Mouse (Mus musculus): ENCODE measurements at regions not wholly inside any gene's neighbourhood (a gene's known extent, or its start where the extent isn't known, plus 50 kb on each side); places are given as distances from the start of the nearest gene placed in this dataset.

- no peak overlapping the region for H3K27ac ChIP-seq (ENCODE audit: low read depth, low read length)
- H3K9ac ChIP-seq (ENCODE audit: low read length) = no peak overlapping the region
- H3K36me3 ChIP-seq (ENCODE audit: control insufficient read depth, insufficient read depth, low read length) = no peaks in the 10 kb centered on the region
- no peak for DNase-seq (ENCODE audit: low spot score)
- H3K4me3 ChIP-seq (ENCODE audit: low read depth, low read length) = no peak overlapping the region
- H3K4me1 ChIP-seq (ENCODE audit: control insufficient read depth, insufficient read depth, low read length) = no peaks in the 10 kb centered on the region
- no peaks in the 10 kb centered on the region for H3K9me3 ChIP-seq (replicated peaks; ENCODE audit: control insufficient read depth, low read length)
- 86% methylated on average over 2 of the region's 2 CpGs for WGBS
- no peaks in the 10 kb centered on the region for H3K27me3 ChIP-seq (replicated peaks; ENCODE audit: control insufficient read depth, insufficient read depth, low read length)
- H3K4me2 ChIP-seq (ENCODE audit: low read length) = no peak overlapping the region
- ATAC-seq = no peak
These were observed 135.6 kb upstream of the Fstl4 start for GRCm38 (mm10) chr11:52628875-52629274.

GRCm38 (mm10) chr11:52629776-52630175 is 134.7 kb upstream of the Fstl4 start:
- Histone ChIP-seq H3K27me3 (replicated peaks; ENCODE audit: control insufficient read depth, insufficient read depth, low read length) (no peaks in the 10 kb centered on the region), H3K4me2 (ENCODE audit: low read length) (no peak overlapping the region), H3K4me3 (ENCODE audit: low read depth, low read length) (no peak overlapping the region), H3K27ac (ENCODE audit: low read depth, low read length) (no peak overlapping the region), H3K36me3 (ENCODE audit: control insufficient read depth, insufficient read depth, low read length) (no peaks in the 10 kb centered on the region), H3K9me3 (replicated peaks; ENCODE audit: control insufficient read depth, low read length) (no peaks in the 10 kb centered on the region), H3K9ac (ENCODE audit: low read length) (no peak overlapping the region), H3K4me1 (ENCODE audit: control insufficient read depth, insufficient read depth, low read length) (no peaks in the 10 kb centered on the region)
- ATAC-seq (no peak), DNase-seq (ENCODE audit: low spot score) (no peak)
- WGBS = 60% methylated on average over 5 of the region's 5 CpGs

GRCm38 (mm10) chr11:52631579-52631978 is 132.9 kb upstream of the Fstl4 start:
- H3K4me1 ChIP-seq (ENCODE audit: control insufficient read depth, insufficient read depth, low read length) = no peaks in the 10 kb centered on the region; the same call in 1 of the 2 replicates
- 45% methylated on average over 3 of the region's 3 CpGs for WGBS
- ATAC-seq (no peak), DNase-seq (ENCODE audit: low spot score) (no peak)
- no peak overlapping the region for H3K4me2 ChIP-seq (ENCODE audit: low read length)
- H3K9ac ChIP-seq (ENCODE audit: low read length) = no peak overlapping the region
- H3K27ac ChIP-seq (ENCODE audit: low read depth, low read length) = no peak overlapping the region
- H3K4me3 ChIP-seq (ENCODE audit: low read depth, low read length) = no peak overlapping the region
- no peaks in the 10 kb centered on the region for H3K36me3 ChIP-seq (ENCODE audit: control insufficient read depth, insufficient read depth, low read length)
- H3K9me3 ChIP-seq (replicated peaks; ENCODE audit: control insufficient read depth, low read length) = no peaks in the 10 kb centered on the region
- no peaks in the 10 kb centered on the region for H3K27me3 ChIP-seq (replicated peaks; ENCODE audit: control insufficient read depth, insufficient read depth, low read length)

GRCm38 (mm10) chr11:52634189-52634588 is 130.2 kb upstream of the Fstl4 start:
- Histone ChIP-seq H3K27ac (ENCODE audit: low read depth, low read length) (no peak overlapping the region), H3K9ac (ENCODE audit: low read length) (no peak overlapping the region), H3K36me3 (ENCODE audit: control insufficient read depth, insufficient read depth, low read length) (no peaks in the 10 kb centered on the region), H3K4me3 (ENCODE audit: low read depth, low read length) (no peak overlapping the region), H3K4me1 (ENCODE audit: control insufficient read depth, insufficient read depth, low read length) (no peaks in the 10 kb centered on the region; the same call in 1 of the 2 replicates), H3K4me2 (ENCODE audit: low read length) (no peak overlapping the region), H3K27me3 (replicated peaks; ENCODE audit: control insufficient read depth, insufficient read depth, low read length) (no peaks in the 10 kb centered on the region), H3K9me3 (replicated peaks; ENCODE audit: control insufficient read depth, low read length) (no peaks in the 10 kb centered on the region)
- ATAC-seq (no peak), DNase-seq (ENCODE audit: low spot score) (no peak)
- 70% methylated on average over 3 of the region's 3 CpGs for WGBS

- ATAC-seq (peak; percentile 79), DNase-seq (ENCODE audit: low spot score) (peak; percentile 74)
- H3K27ac ChIP-seq (ENCODE audit: low read depth, low read length) = no peak overlapping the region; the same call in 1 of the 2 replicates
- H3K27me3 ChIP-seq (replicated peaks; ENCODE audit: control insufficient read depth, insufficient read depth, low read length) = no peaks in the 10 kb centered on the region
- no peak overlapping the region for H3K9ac ChIP-seq (ENCODE audit: low read length)
- H3K9me3 ChIP-seq (replicated peaks; ENCODE audit: control insufficient read depth, low read length) = no peaks in the 10 kb centered on the region
- no peaks in the 10 kb centered on the region for H3K36me3 ChIP-seq (ENCODE audit: control insufficient read depth, insufficient read depth, low read length)
- peaks cover 4% of the 10 kb centered on the region; the same call in 1 of the 2 replicates for H3K4me1 ChIP-seq (ENCODE audit: control insufficient read depth, insufficient read depth, low read length)
- H3K4me3 ChIP-seq (ENCODE audit: low read depth, low read length) = no peak overlapping the region
- WGBS = 58% methylated on average over 13 of the region's 13 CpGs
- H3K4me2 ChIP-seq (ENCODE audit: low read length) = no peak overlapping the region
These were observed 128.6 kb upstream of the Fstl4 start for GRCm38 (mm10) chr11:52635716-52636389.

GRCm38 (mm10) chr11:52638939-52639338 is 125.5 kb upstream of the Fstl4 start:
- Histone ChIP-seq H3K9me3 (replicated peaks; ENCODE audit: control insufficient read depth, low read length) (no peaks in the 10 kb centered on the region), H3K27ac (ENCODE audit: low read depth, low read length) (no peak overlapping the region), H3K27me3 (replicated peaks; ENCODE audit: control insufficient read depth, insufficient read depth, low read length) (no peaks in the 10 kb centered on the region), H3K4me2 (ENCODE audit: low read length) (no peak overlapping the region), H3K9ac (ENCODE audit: low read length) (no peak overlapping the region), H3K36me3 (ENCODE audit: control insufficient read depth, insufficient read depth, low read length) (no peaks in the 10 kb centered on the region), H3K4me3 (ENCODE audit: low read depth, low read length) (no peak overlapping the region), H3K4me1 (ENCODE audit: control insufficient read depth, insufficient read depth, low read length) (peaks cover 13% of the 10 kb centered on the region; the same call in 1 of the 2 replicates)
- 100% methylated on average over 1 of the region's 1 CpGs for WGBS
- DNase-seq (ENCODE audit: low spot score) (no peak), ATAC-seq (no peak)

- peak overlapping the region; percentile 21; the same call in 1 of the 2 replicates for H3K9ac ChIP-seq (ENCODE audit: low read length)
- peaks cover 20% of the 10 kb centered on the region; the same call in 1 of the 2 replicates for H3K4me1 ChIP-seq (ENCODE audit: control insufficient read depth, insufficient read depth, low read length)
- 9% methylated on average over 14 of the region's 14 CpGs for WGBS
- H3K9me3 ChIP-seq (replicated peaks; ENCODE audit: control insufficient read depth, low read length) = no peaks in the 10 kb centered on the region
- ATAC-seq = peak; percentile 66
- no peak overlapping the region for H3K4me3 ChIP-seq (ENCODE audit: low read depth, low read length)
- H3K27ac ChIP-seq (ENCODE audit: low read depth, low read length) = peak overlapping the region; percentile 30; the same call in 1 of the 2 replicates
- no peak overlapping the region for H3K4me2 ChIP-seq (ENCODE audit: low read length)
- peak; percentile 63 for DNase-seq (ENCODE audit: low spot score)
- H3K36me3 ChIP-seq (ENCODE audit: control insufficient read depth, insufficient read depth, low read length) = no peaks in the 10 kb centered on the region
- H3K27me3 ChIP-seq (replicated peaks; ENCODE audit: control insufficient read depth, insufficient read depth, low read length) = no peaks in the 10 kb centered on the region
These were observed 122.6 kb upstream of the Fstl4 start for GRCm38 (mm10) chr11:52641725-52642338.

GRCm38 (mm10) chr11:52644081-52644768 is 120.2 kb upstream of the Fstl4 start:
- no peak overlapping the region for H3K27ac ChIP-seq (ENCODE audit: low read depth, low read length)
- 24% methylated on average over 6 of the region's 6 CpGs for WGBS
- no peak overlapping the region for H3K9ac ChIP-seq (ENCODE audit: low read length)
- no peaks in the 10 kb centered on the region for H3K36me3 ChIP-seq (ENCODE audit: control insufficient read depth, insufficient read depth, low read length)
- H3K27me3 ChIP-seq (replicated peaks; ENCODE audit: control insufficient read depth, insufficient read depth, low read length) = no peaks in the 10 kb centered on the region
- H3K4me3 ChIP-seq (ENCODE audit: low read depth, low read length) = no peak overlapping the region
- no peaks in the 10 kb centered on the region for H3K9me3 ChIP-seq (replicated peaks; ENCODE audit: control insufficient read depth, low read length)
- DNase-seq (ENCODE audit: low spot score) (no peak), ATAC-seq (no peak)
- peaks cover 20% of the 10 kb centered on the region; the same call in 1 of the 2 replicates for H3K4me1 ChIP-seq (ENCODE audit: control insufficient read depth, insufficient read depth, low read length)
- no peak overlapping the region for H3K4me2 ChIP-seq (ENCODE audit: low read length)
